Mouse (Mus musculus) embryonic facial prominence, embryonic 13.5 days (tissue): ENCODE data around the gene Slc26a11. TPM values are rescaled to one million over a fixed set of nuclear protein-coding genes. Genes with fewer than 3 reads are reported as not detected.

Experiments used
- ATAC-seq: fragments of 200-750 bp; cut with Nextera tagmentation; 2 replicates; pipeline ENCODE4 v1.8.0; 2017; ENCODE audit warnings: low read depth; ENCODE audit not compliant: insufficient number of reproducible peaks, insufficient read depth, low FRiP score, low TSS enrichment
- H3K27ac ChIP-seq: fragments of 300-500 bp; sonication (generic); 2 replicates; pipeline ENCODE4 v1.5.1; 2015; ENCODE audit warnings: moderate library complexity, mild to moderate bottlenecking, inconsistent platforms
- H3K27me3 ChIP-seq: fragments of 300-500 bp; sonication (generic); 2 replicates; pipeline ENCODE4 v1.6.1; 2015; ENCODE audit warnings: mild to moderate bottlenecking, inconsistent platforms
- H3K36me3 ChIP-seq: fragments of 300-500 bp; sonication (generic); 2 replicates; pipeline ENCODE4 v1.6.1; 2015; ENCODE audit warnings: mild to moderate bottlenecking, inconsistent platforms
- H3K4me1 ChIP-seq: fragments of 300-500 bp; sonication (generic); 2 replicates; pipeline ENCODE4 v1.6.1; 2015; ENCODE audit warnings: inconsistent platforms
- H3K4me2 ChIP-seq: fragments of 300-500 bp; sonication (generic); 2 replicates; pipeline ENCODE4 v1.6.1; 2015; ENCODE audit warnings: moderate library complexity, mild to moderate bottlenecking, inconsistent platforms
- H3K4me3 ChIP-seq: fragments of 300-500 bp; sonication (generic); 2 replicates; pipeline ENCODE4 v1.5.1; 2015; ENCODE audit warnings: mild to moderate bottlenecking, inconsistent platforms
- H3K9ac ChIP-seq: fragments of 300-500 bp; sonication (generic); 2 replicates; pipeline ENCODE4 v1.6.1; 2015; ENCODE audit warnings: mild to moderate bottlenecking, inconsistent platforms
- H3K9me3 ChIP-seq: fragments of 300-500 bp; sonication (generic); 2 replicates; pipeline ENCODE4 v1.6.1; 2016; ENCODE audit warnings: inconsistent platforms
- WGBS: fragments of 180-500 bp; shearing (Covaris S2); methylation state at CpG from one replicate; pipeline ENCODE4 v1.1.7; 2015; ENCODE audit warnings: mixed read lengths; 5-methylcytosine and 5-hydroxymethylcytosine counted together
- polyA plus RNA-seq: library from polyadenylated mRNA; unstranded; fragments of >200 nt; fragmentation: Nextera tagmentation; extraction: Ambion mirVana; gene quantifications from 2 replicates; pipeline ENCODE4 v1.2.1, GENCODE M21; 2015

Slc26a11 gene
- polyA plus RNA-seq, 1 experiment from 2014 or later = 11.0 TPM

- no peak overlapping the region for H3K27ac ChIP-seq
- WGBS = 37% methylated on average over 7 of the region's 7 CpGs
- H3K4me2 ChIP-seq = peak overlapping the region; percentile 97
- H3K4me3 ChIP-seq = peak overlapping the region; percentile 66
- H3K9ac ChIP-seq = no peak overlapping the region
- no peaks in the 10 kb centered on the region for H3K36me3 ChIP-seq
- H3K9me3 ChIP-seq = no peaks in the 10 kb centered on the region
- H3K27me3 ChIP-seq = peaks cover 92% of the 10 kb centered on the region
- no peak for ATAC-seq
- H3K4me1 ChIP-seq = peaks cover 32% of the 10 kb centered on the region
Observed at GRCm38 (mm10) chr11:119391386-119392000, 36.1 kb downstream of the Slc26a11 start.

DNA sequence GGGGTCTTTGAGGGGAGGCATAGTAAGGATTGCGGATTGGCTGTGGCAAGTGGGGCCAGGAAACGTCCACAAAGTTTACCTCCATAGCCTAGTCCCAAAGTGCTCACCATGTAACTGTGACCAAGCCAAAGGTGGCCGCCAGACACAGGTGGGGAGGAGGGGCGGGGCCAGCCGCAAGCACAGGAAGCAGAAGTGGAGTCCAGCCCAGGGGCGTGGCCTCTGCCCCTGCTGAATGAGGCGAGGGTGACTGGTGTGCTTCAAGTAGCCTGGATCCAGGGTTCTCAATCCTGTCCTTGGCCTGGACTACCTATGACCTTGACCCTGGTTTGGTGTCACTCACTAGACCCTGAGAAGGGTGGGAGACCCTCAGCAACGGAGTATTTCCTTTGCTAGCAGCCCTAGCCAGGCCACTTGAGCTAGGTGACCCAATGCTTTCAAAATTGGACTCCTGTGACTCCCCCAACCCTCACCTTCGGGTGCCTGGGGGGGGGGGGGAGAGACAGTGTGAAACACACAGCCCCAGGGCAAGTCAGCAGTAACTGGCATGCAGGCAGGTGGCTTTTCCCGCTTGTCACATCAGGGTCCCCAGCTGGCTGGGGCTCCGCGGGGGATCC lies 36.8 kb downstream of the Slc26a11 start:
- no peak overlapping the region for H3K27ac ChIP-seq
- peak overlapping the region; percentile 56 for H3K4me3 ChIP-seq
- peaks cover 97% of the 10 kb centered on the region for H3K27me3 ChIP-seq

DNA sequence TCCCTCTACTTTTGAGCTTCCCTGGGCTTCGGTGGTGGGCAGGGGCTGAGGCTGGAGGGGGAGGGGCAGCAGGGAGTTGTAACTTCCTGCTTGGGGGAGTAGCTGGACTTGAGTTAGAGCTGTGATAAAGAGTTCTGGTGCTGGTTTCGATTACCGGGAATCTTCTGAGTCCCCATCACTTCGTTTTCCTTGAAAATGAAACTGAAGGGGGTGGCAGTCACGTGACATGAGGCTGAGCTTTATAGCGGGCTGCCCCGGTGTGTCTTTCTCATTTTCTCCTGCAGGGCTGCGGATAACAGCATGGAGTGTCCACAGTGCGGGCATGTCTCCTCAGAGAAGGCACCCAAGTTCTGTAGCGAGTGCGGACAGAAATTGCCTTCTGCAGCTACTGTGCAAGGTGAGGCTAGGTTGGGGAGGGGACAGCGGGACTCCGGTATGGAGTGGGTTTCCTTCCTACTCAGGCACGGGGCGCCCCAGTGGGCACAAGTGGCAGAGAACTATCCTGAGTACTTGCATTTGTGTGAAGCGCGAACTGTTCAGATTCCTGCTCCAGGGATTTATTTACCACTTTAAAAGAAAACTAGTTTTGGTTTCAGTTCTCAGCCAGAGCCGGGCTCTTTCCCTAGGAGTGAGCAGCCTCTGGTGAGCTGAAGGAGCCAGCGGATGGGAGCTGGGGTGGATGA lies 37.6 kb downstream of the Slc26a11 start, which contains the start of gene Rnf213:
Gene Rnf213, plus strand, starts transcription at position 301 of the 683 bp plus-strand sequence.
- Histone ChIP-seq H3K4me1 (peaks cover 32% of the 10 kb centered on the region), H3K36me3 (no peaks in the 10 kb centered on the region), H3K9ac (peak within 1 kb of the TSS; percentile 57), H3K4me2 (peak within 1 kb of the TSS; percentile 84), H3K4me3 (peak within 1 kb of the TSS; percentile 56), H3K27ac (no peak within 1 kb of the TSS), H3K9me3 (no peaks in the 10 kb centered on the region), H3K27me3 (peaks cover 92% of the 10 kb centered on the region)
- ATAC-seq = no peak
- WGBS = 1% methylated on average over 19 of the region's 19 CpGs

More for the DNA sequence above, 36.8 kb downstream of the Slc26a11 start:
- WGBS = 3% methylated on average over 12 of the region's 12 CpGs
- Histone ChIP-seq H3K9ac (no peak overlapping the region), H3K9me3 (no peaks in the 10 kb centered on the region), H3K36me3 (no peaks in the 10 kb centered on the region), H3K4me2 (peak overlapping the region; percentile 84), H3K4me1 (peaks cover 32% of the 10 kb centered on the region)
- no peak for ATAC-seq

DNA sequence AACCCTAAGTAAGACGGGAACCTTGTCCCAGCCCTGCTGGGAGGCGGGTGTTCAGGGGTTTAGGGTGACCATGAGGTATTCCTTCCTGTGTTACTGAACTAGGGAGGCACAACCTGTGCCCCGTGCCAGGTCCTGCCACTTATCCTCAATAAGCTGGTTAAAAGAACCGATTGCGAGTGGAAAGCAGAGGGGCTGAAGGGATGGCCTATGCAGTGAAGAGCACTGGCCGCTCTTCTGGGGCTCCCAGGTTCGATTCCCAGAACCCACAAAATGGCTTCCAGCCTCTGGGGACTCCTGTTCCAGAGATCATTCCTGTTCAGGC lies 38.1 kb downstream of the Slc26a11 start:
- peaks cover 91% of the 10 kb centered on the region for H3K27me3 ChIP-seq
- no peaks in the 10 kb centered on the region for H3K9me3 ChIP-seq
- H3K4me2 ChIP-seq = peak overlapping the region; percentile 84
- no peak for ATAC-seq
- peaks cover 32% of the 10 kb centered on the region for H3K4me1 ChIP-seq
- H3K9ac ChIP-seq = peak overlapping the region; percentile 57
- H3K27ac ChIP-seq = no peak overlapping the region
- WGBS = 22% methylated on average over 7 of the region's 7 CpGs
- peak overlapping the region; percentile 56 for H3K4me3 ChIP-seq
- H3K36me3 ChIP-seq = no peaks in the 10 kb centered on the region

- H3K27me3 ChIP-seq = peaks cover 84% of the 10 kb centered on the region
- no peak for ATAC-seq
Observed at GRCm38 (mm10) chr11:119394210-119394609, 38.9 kb downstream of the Slc26a11 start.

DNA sequence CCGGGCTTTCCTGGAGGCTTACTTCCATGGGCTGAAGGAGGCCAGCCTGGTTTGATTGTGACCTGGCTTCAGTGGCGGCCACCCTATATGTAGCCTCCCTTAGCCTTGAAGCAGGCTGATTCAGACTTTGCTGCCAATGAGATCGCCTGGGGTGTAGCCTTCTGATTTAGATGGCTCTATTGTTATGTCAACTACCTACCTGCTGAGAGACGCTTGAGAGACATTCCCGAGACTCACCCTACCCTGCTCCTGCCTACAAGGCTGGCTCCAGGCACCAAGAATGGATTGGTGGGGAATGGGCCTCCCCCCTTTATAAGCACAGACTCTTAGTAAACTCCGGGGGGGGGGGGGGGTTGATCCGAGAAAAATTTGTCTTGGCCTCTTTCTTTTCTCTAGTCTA lies 40.0 kb downstream of the Slc26a11 start:
- Histone ChIP-seq H3K36me3 (no peaks in the 10 kb centered on the region), H3K4me2 (no peak overlapping the region), H3K9ac (no peak overlapping the region), H3K4me1 (peaks cover 24% of the 10 kb centered on the region), H3K4me3 (no peak overlapping the region), H3K9me3 (no peaks in the 10 kb centered on the region), H3K27ac (no peak overlapping the region), H3K27me3 (peaks cover 72% of the 10 kb centered on the region)
- ATAC-seq = no peak
- 8% methylated on average over 7 of the region's 7 CpGs for WGBS

More at GRCm38 (mm10) chr11:119394210-119394609, 38.9 kb downstream of the Slc26a11 start:
- H3K27ac ChIP-seq = no peak overlapping the region
- no peak overlapping the region for H3K9ac ChIP-seq
- H3K4me3 ChIP-seq = no peak overlapping the region
- H3K4me2 ChIP-seq = no peak overlapping the region
- WGBS = 43% methylated on average over 6 of the region's 6 CpGs
- no peaks in the 10 kb centered on the region for H3K9me3 ChIP-seq
- no peaks in the 10 kb centered on the region for H3K36me3 ChIP-seq
- H3K4me1 ChIP-seq = peaks cover 32% of the 10 kb centered on the region

DNA sequence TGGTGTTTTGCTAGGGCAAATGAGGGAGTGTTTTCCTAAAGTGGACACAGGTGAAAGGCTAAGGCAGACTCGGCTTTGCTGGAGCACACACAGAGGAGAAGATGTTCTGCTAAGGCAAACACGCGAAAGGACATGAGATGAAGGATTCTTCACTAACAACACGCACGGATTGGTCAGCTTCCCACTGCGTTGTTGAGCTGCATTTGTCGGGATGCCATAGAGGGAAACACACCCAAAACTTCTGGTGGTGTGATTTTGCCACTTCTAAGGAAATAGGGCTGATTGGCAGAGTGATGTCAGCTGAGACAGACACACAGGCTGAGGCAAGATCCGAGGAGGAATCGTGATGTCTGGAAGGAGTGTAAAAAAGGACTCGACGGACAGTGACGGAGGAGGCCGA lies 40.6 kb downstream of the Slc26a11 start:
- 16% methylated on average over 13 of the region's 13 CpGs for WGBS
- no peak overlapping the region for H3K4me2 ChIP-seq
- peaks cover 66% of the 10 kb centered on the region for H3K27me3 ChIP-seq
- H3K9me3 ChIP-seq = no peaks in the 10 kb centered on the region
- H3K36me3 ChIP-seq = no peaks in the 10 kb centered on the region
- no peak overlapping the region for H3K4me3 ChIP-seq
- ATAC-seq = no peak
- H3K9ac ChIP-seq = no peak overlapping the region
- no peak overlapping the region for H3K27ac ChIP-seq
- H3K4me1 ChIP-seq = peaks cover 19% of the 10 kb centered on the region

GRCm38 (mm10) chr11:119396461-119396860 lies 41.1 kb downstream of the Slc26a11 start:
- no peak overlapping the region for H3K4me2 ChIP-seq
- H3K4me3 ChIP-seq = no peak overlapping the region
- no peak overlapping the region for H3K27ac ChIP-seq
- H3K27me3 ChIP-seq = peaks cover 61% of the 10 kb centered on the region
- ATAC-seq = no peak
- no peaks in the 10 kb centered on the region for H3K36me3 ChIP-seq
- peaks cover 13% of the 10 kb centered on the region for H3K4me1 ChIP-seq
- H3K9me3 ChIP-seq = no peaks in the 10 kb centered on the region
- WGBS = 40% methylated on average over 7 of the region's 7 CpGs
- no peak overlapping the region for H3K9ac ChIP-seq

- no peaks in the 10 kb centered on the region; the same call in 1 of the 2 replicates for H3K4me1 ChIP-seq
- H3K9ac ChIP-seq = no peak overlapping the region
- no peaks in the 10 kb centered on the region for H3K9me3 ChIP-seq
- H3K36me3 ChIP-seq = no peaks in the 10 kb centered on the region
- 35% methylated on average over 11 of the region's 11 CpGs for WGBS
- no peak overlapping the region for H3K4me3 ChIP-seq
- no peak overlapping the region for H3K4me2 ChIP-seq
- no peak overlapping the region for H3K27ac ChIP-seq
- no peak for ATAC-seq
- H3K27me3 ChIP-seq = peaks cover 6% of the 10 kb centered on the region; the same call in 1 of the 2 replicates
Observed at GRCm38 (mm10) chr11:119402501-119403160, 47.3 kb downstream of the Slc26a11 start.

DNA sequence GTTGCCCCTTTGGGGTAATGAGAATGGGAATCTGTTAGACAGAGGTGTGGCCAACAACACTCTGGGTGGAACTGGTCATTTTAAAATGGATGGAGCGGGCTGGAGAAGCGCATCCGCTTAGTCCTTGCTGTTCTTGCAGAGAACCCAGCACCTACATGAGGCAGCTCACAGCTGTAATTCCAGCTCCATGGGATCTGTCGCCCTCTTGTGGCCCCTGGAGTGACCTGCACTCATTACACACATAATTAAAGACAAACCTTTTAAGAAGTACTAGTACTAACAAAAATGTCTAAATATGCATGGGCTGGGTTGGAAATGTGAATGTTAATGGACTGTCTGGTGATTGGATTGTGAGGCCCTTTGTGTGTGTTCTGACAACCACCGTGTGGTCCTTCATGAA lies 49.3 kb downstream of the Slc26a11 start:
- Histone ChIP-seq H3K9ac (no peak overlapping the region), H3K27me3 (no peaks in the 10 kb centered on the region; the same call in 1 of the 2 replicates), H3K9me3 (no peaks in the 10 kb centered on the region), H3K4me1 (no peaks in the 10 kb centered on the region; the same call in 1 of the 2 replicates), H3K36me3 (no peaks in the 10 kb centered on the region), H3K4me2 (no peak overlapping the region), H3K27ac (no peak overlapping the region), H3K4me3 (no peak overlapping the region)
- WGBS = 50% methylated on average over 5 of the region's 5 CpGs
- ATAC-seq = no peak

DNA sequence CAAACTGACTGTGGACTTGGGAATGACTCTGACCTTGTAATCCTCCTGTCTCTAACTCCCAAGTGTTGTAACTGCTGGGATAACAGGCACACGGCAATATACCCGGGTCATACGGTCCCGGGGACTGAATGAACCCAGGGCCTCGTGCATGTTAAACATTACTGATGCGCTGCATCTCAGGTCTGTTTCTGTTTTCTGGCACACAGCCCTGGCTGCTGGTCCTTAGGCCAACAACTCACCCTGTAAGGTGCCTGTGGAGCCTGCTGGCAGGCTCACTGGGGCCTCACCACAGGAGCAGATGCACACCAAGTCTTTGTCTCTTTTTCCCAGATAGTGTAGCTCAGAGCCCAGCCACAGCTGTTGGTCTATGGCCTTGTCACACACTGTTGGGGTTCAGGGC lies 52.0 kb downstream of the Slc26a11 start:
- Histone ChIP-seq H3K4me3 (no peak overlapping the region), H3K27me3 (no peaks in the 10 kb centered on the region; the same call in 1 of the 2 replicates), H3K9me3 (no peaks in the 10 kb centered on the region), H3K4me2 (no peak overlapping the region), H3K27ac (no peak overlapping the region), H3K36me3 (no peaks in the 10 kb centered on the region), H3K4me1 (peaks cover 4% of the 10 kb centered on the region; the same call in 1 of the 2 replicates), H3K9ac (no peak overlapping the region)
- 84% methylated on average over 6 of the region's 6 CpGs for WGBS
- no peak for ATAC-seq
